Comparison of ENCODE assay signal across 26 mouse cellular contexts in the genomic region with DNA sequence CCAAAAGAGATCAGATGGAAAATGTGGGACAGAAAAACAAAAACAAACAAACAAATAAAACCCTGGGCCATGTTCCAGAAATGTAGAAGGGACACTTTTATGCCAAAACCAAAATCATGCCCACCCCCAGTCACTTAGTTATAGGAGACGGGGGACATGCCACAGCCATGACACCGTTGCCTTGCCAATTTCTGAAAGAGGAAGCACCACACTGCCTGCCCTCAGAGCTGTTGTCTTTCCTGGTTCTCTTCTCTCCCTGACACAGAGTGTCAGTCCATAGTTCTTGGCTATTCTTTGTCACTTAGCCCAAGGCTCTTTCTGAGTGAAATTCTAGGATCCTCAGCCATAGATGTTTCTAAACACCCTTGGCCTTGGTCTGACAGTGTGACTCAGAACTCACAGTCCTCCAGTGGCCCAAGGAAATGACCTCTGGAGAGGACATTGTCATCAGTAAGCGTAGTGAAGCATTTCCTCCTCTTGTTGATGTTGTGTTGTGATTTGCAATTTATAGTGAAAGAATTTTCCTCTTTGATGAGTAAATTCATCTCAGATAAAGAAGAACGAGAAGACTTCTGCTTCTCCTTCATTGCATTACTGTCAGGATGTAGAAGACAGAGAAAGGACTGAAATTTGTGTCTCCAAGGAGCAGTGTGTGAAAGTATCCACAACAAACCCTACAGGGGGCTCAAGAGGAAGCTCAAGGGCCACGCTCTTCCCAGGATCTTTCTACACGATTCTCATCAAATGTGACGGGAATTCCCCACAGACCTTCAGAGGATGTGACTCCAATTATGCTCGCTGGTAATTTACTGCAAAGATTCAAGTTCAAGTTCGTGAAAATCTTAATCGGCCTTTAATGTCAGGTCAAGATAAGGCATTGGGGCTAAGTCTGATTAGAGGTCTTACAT. TPM values are rescaled to one million over a fixed set of nuclear protein-coding genes. Genes with fewer than 3 reads are reported as not detected.
A peak's percentile ranks its signal among the peaks of the same experiment; 100 is the strongest.
DNase-seq lines count a peak whose midpoint lies in the region; ATAC-seq and TF ChIP-seq lines count a peak whose summit lies in the region.
"Had no signal": no experiment of that assay in that cellular context is flagged by ENCODE, and none has a peak within 500 bp of the region (broad histone marks: within the 10 kb centered on the region; RNA-seq: fewer than 3 reads in every experiment).

No protein-coding gene starts in this region.

- peak overlapping the region; percentile 48 for H3K27ac ChIP-seq in gastrocnemius, adult 2 months
- H3K27ac ChIP-seq in kidney, postnatal 0 days: peak overlapping the region; percentile 37; the same call in 1 of the 2 replicates
- H3K27ac ChIP-seq: embryonic facial prominence, embryonic 12.5 days; forebrain, embryonic 13.5 days; heart, embryonic 15.5 days; hindbrain, embryonic 15.5 days; kidney, embryonic 15.5 days; limb, embryonic 13.5 days; liver, embryonic 13.5 days; lung, embryonic 15.5 days; midbrain, embryonic 10.5 days had no signal

- no peak overlapping the region for H3K9ac ChIP-seq in kidney, postnatal 0 days (ENCODE audit: low read depth, low read length)
- H3K9ac ChIP-seq: embryonic facial prominence, embryonic 12.5 days; forebrain, embryonic 13.5 days; heart, embryonic 15.5 days; hindbrain, embryonic 15.5 days; kidney, embryonic 15.5 days; limb, embryonic 13.5 days; liver, embryonic 13.5 days; lung, embryonic 15.5 days had no signal

- WGBS in kidney, postnatal 0 days: 62% methylated on average over 10 of the region's 10 CpGs

- H3K9me3 ChIP-seq in kidney, postnatal 0 days (replicated peaks; ENCODE audit: low read length): no peaks in the 10 kb centered on the region
- H3K9me3 ChIP-seq: embryonic facial prominence, embryonic 12.5 days; forebrain, embryonic 13.5 days; G1E; heart, embryonic 15.5 days; hindbrain, embryonic 15.5 days; kidney, embryonic 15.5 days; limb, embryonic 13.5 days; liver, embryonic 13.5 days; lung, embryonic 15.5 days; midbrain, embryonic 10.5 days had no signal

- H3K27me3 ChIP-seq in kidney, postnatal 0 days (ENCODE audit: insufficient read depth, low read length): no peaks in the 10 kb centered on the region
- H3K27me3 ChIP-seq: CH12.LX; embryonic facial prominence, embryonic 12.5 days; forebrain, embryonic 13.5 days; heart, embryonic 15.5 days; hindbrain, embryonic 15.5 days; kidney, embryonic 15.5 days; limb, embryonic 13.5 days; liver, embryonic 13.5 days; lung, embryonic 15.5 days; Patski had no signal

- H3K36me3 ChIP-seq in kidney, postnatal 0 days (ENCODE audit: insufficient read depth, low read length): no peaks in the 10 kb centered on the region
- H3K36me3 ChIP-seq: embryonic facial prominence, embryonic 12.5 days; G1E; heart, embryonic 15.5 days; hindbrain, embryonic 15.5 days; kidney, embryonic 15.5 days; limb, embryonic 13.5 days; liver, embryonic 13.5 days; lung, embryonic 15.5 days; midbrain, embryonic 10.5 days had no signal

- DNase-seq in gastrocnemius, adult 2 months: no peak
- DNase-seq in gastrocnemius, adult 8-10 months (ENCODE audit: low spot score in 2 of 2): no peak
- peak; percentile 51 for DNase-seq in kidney, postnatal 0 days (ENCODE audit: low spot score)
- no peak for DNase-seq in kidney, postnatal 4 days
- DNase-seq in spleen, postnatal 4 days (ENCODE audit: low spot score in 2 of 2): no peak
- DNase-seq: B cell, adult 2 months; cerebellum, adult 11-12 months; heart, postnatal 36 days; liver, embryonic 13.5 days; lung, postnatal 4 days; thymus, postnatal 14 days had no signal

- no peak for TF ChIP-seq CTCF in gastrocnemius, adult 2 months (IDR thresholded peaks at IDR 0.05)
- TF ChIP-seq CTCF in kidney, postnatal 0 days (IDR thresholded peaks at IDR 0.05; ENCODE audit: low read depth): no peak

- no peak for ATAC-seq in kidney, postnatal 0 days (replicated peaks; ENCODE audit: low FRiP score, low read depth)
- ATAC-seq in common myeloid progenitor, adult 5-6 weeks (replicated peaks; ENCODE audit: low read depth, poor library complexity, severe bottlenecking): peak; percentile 61
- peak; percentile 64 for ATAC-seq in megakaryocyte progenitor cell, adult 5-6 weeks (replicated peaks; ENCODE audit: poor library complexity)
- ATAC-seq: forebrain, embryonic 13.5 days; midbrain, embryonic 16.5 days; Patski had no signal

- no peaks in the 10 kb centered on the region for H3K4me1 ChIP-seq in kidney, postnatal 0 days (replicated peaks; ENCODE audit: insufficient read depth, low read length)
- H3K4me1 ChIP-seq: embryonic facial prominence, embryonic 12.5 days; forebrain, embryonic 13.5 days; hindbrain, embryonic 15.5 days; kidney, embryonic 15.5 days; limb, embryonic 13.5 days; liver, embryonic 13.5 days; midbrain, embryonic 10.5 days had no signal

- H3K4me3 ChIP-seq in gastrocnemius, adult 2 months: no peak overlapping the region
- no peak overlapping the region for H3K4me3 ChIP-seq in kidney, postnatal 0 days (replicated peaks; ENCODE audit: low read depth, low read length)
- H3K4me3 ChIP-seq: embryonic facial prominence, embryonic 12.5 days; forebrain, embryonic 13.5 days; heart, embryonic 15.5 days; hindbrain, embryonic 15.5 days; kidney, embryonic 15.5 days; limb, embryonic 13.5 days; liver, embryonic 13.5 days; lung, embryonic 15.5 days; midbrain, embryonic 10.5 days; myocyte had no signal

- intact Hi-C loops in gastrocnemius, adult 2 months (cut with DNase I): no loop called here

- no peak overlapping the region for H3K4me2 ChIP-seq in kidney, postnatal 0 days (ENCODE audit: low read length)
- H3K4me2 ChIP-seq: embryonic facial prominence, embryonic 12.5 days; forebrain, embryonic 13.5 days; heart, embryonic 15.5 days; hindbrain, embryonic 15.5 days; kidney, embryonic 15.5 days; limb, embryonic 13.5 days; liver, embryonic 13.5 days; lung, embryonic 15.5 days had no signal

RNA-seq across cellular contexts. Expression of a gene that starts 12.4 kb away (rescaled TPM):
- 1 to 10 TPM; 8.2 to 8.4 TPM for total RNA-seq in gastrocnemius, adult 2 months (2021)
- total RNA-seq in gastrocnemius, adult 8-10 months (2022): 1 to 10 TPM; 2.9 to 9.0 (median 6.3) TPM
- polyA plus RNA-seq in kidney, postnatal 0 days (2015; fragmentation: Nextera tagmentation; extraction: Ambion mirVana): 31.1 and 35.9 TPM in 2 replicates
- total RNA-seq in common myeloid progenitor, adult 5-6 weeks (2017): not detected in 2 replicates
- total RNA-seq in megakaryocyte progenitor cell, adult 5-6 weeks (2015): 0.05 TPM in 1 of 2 replicates, not detected in the other
- total RNA-seq in megakaryocyte progenitor cell, adult 5-6 weeks (2017): not detected in 2 replicates
- total RNA-seq: CH12.LX had no signal
- polyA plus RNA-seq: G1E, Patski had no signal

RNA-seq across cellular contexts. Expression of a gene that starts 51.3 kb away (rescaled TPM):
- total RNA-seq in gastrocnemius, adult 2 months (2021): 1,000 to 10,000 TPM in 1 of 2 experiments, 100 to 1,000 TPM in 1; 299 to 1,071 TPM
- 100 to 1,000 TPM; 332 to 451 (median 374) TPM for total RNA-seq in gastrocnemius, adult 8-10 months (2022)
- 1,564 and 1,601 TPM in 2 replicates for polyA plus RNA-seq in kidney, postnatal 0 days (2015; fragmentation: Nextera tagmentation; extraction: Ambion mirVana)
- total RNA-seq in common myeloid progenitor, adult 5-6 weeks (2017): 6.3 and 10.7 TPM in 2 replicates
- total RNA-seq in megakaryocyte progenitor cell, adult 5-6 weeks (2015): 66.8 and 67.4 TPM in 2 replicates
- total RNA-seq in megakaryocyte progenitor cell, adult 5-6 weeks (2017): 40.4 and 42.0 TPM in 2 replicates
- total RNA-seq: G1E had no signal
- polyA plus RNA-seq: G1E had no signal

Comparison
In these comparisons a context has a peak if more than half of its experiments do, and no peak if none do; other contexts are left out.
1. RNA of a gene that starts 51.3 kb away (total RNA-seq): 299 to 1,071 TPM in gastrocnemius, adult 2 months and 332 to 451 TPM in gastrocnemius, adult 8-10 months; 40.4 to 67.4 TPM in megakaryocyte progenitor cell, adult 5-6 weeks and 6.3 to 10.7 TPM in common myeloid progenitor, adult 5-6 weeks; every median in the first group is over 4 times any median in the second.